Mouse (Mus musculus) heart, adult 2 months (tissue): Measurements from ENCODE around the gene Gm42715. TPM values are rescaled to one million over a fixed set of nuclear protein-coding genes. Genes with fewer than 3 reads are reported as not detected.

Experiments
- DNase-seq, 2 experiments: peaks; one replicate each; pipeline ENCODE4 v3.0.0; 2021
- H3K27ac ChIP-seq: fragments of 200-600 bp; 2 replicates; pipeline ENCODE4 v1.8.1; 2022
- H3K27me3 ChIP-seq: fragments of 200-500 bp; 2 replicates; pipeline ENCODE4 v1.6.1; 2012; ENCODE audit warnings: mild to moderate bottlenecking, low read length, inconsistent platforms, mixed read lengths; ENCODE audit not compliant: control insufficient read depth, insufficient read depth
- H3K36me3 ChIP-seq: fragments of 200-500 bp; 2 replicates; pipeline ENCODE4 v1.6.1; 2012; ENCODE audit warnings: low read length, inconsistent platforms; ENCODE audit not compliant: control insufficient read depth, insufficient read depth
- H3K4me1 ChIP-seq: fragments of 200-500 bp; 2 replicates; pipeline ENCODE4 v1.6.1; 2011; ENCODE audit warnings: low read length; ENCODE audit not compliant: control insufficient read depth, insufficient read depth
- H3K4me3 ChIP-seq: fragments of 200-600 bp; 2 replicates; pipeline ENCODE4 v1.8.1; 2022
- H3K79me2 ChIP-seq: fragments of 200-500 bp; replicated peaks from 2 replicates; pipeline ENCODE4 v1.6.1; 2012; ENCODE audit warnings: mild to moderate bottlenecking, inconsistent platforms, low read length, moderate library complexity, mixed read lengths; ENCODE audit not compliant: control insufficient read depth, insufficient read depth
- H3K9ac ChIP-seq: fragments of 200-500 bp; 2 replicates; pipeline ENCODE4 v1.6.1; 2012; ENCODE audit warnings: low read depth, mild to moderate bottlenecking, control low read depth, inconsistent platforms, low read length, mixed read lengths
- CTCF ChIP-seq: fragments of 200-600 bp; IDR thresholded peaks from 2 replicates; pipeline ENCODE4 v1.8.1; 2022; ENCODE audit warnings: antibody characterized with exemption, mild to moderate bottlenecking, moderate library complexity
- EP300 ChIP-seq: fragments of 200-500 bp; IDR thresholded peaks from 2 replicates; pipeline ENCODE4 v1.6.1; 2011; ENCODE audit warnings: low read depth, low read length, control low read depth; ENCODE audit not compliant: insufficient read depth
- POLR2A ChIP-seq: fragments of 200-500 bp; IDR thresholded peaks from 2 replicates; pipeline ENCODE4 v1.6.1; 2011; ENCODE audit warnings: mild to moderate bottlenecking, low read depth, low read length, control low read depth; ENCODE audit not compliant: insufficient read depth
- WGBS: fragments of 180-500 bp; shearing (Covaris S2); methylation state at CpG from one replicate; pipeline ENCODE4 v1.1.7; 2018; 5-methylcytosine and 5-hydroxymethylcytosine counted together
- intact Hi-C: fragments of 180-260 bp; cut with DNase I; formaldehyde crosslinking; loops from one replicate; pipeline ENCODE4 v1.15.1; 2025
- long read RNA-seq: library from polyadenylated mRNA; stranded (forward); transcript quantifications from one replicate; pipeline ENCODE4 v2.0.0, GENCODE M21; 2021
- polyA plus RNA-seq: library from polyadenylated mRNA; depleted of rRNA; stranded (reverse); fragments of >200 nt; gene quantifications from 2 replicates; pipeline ENCODE4 v1.2.3, GENCODE M21; 2012; rRNA removed
- total RNA-seq, 2 experiments: library from RNA; stranded (reverse); gene quantifications; 2 replicates each; pipeline ENCODE4 v1.2.3; 2021

Gm42715 gene
- 1 to 10 TPM; 7.8 to 8.2 TPM for total RNA-seq
- polyA plus RNA-seq, result 7.9 and 9.3 TPM in 2 replicates
- long read RNA-seq, partial matches to known transcripts, result 0 of 2 reads
- long read RNA-seq, other reads (novel, unspliced or antisense), result 2 of 2 reads

DNA sequence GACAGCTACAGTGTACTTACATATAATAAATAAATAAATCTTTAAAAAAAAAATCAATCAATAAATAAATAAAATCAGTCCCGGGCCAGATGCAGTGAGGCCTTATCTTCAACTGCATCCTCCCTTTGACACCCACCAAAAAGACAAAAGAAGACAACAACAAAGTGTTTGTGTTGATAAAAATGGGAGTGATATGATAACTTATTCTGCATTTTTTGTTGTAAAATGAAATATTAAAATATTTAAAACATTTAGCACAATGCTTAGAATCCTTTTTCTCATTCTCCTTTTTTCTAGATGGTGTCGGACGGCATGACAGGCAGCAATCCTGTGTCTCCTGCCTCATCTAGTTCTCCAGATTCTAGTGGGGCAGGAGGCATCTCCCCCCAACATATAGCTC, at the start of gene Gm42715:
Gene Gm42715, plus strand, starts transcription at position 301 of the 400 bp plus-strand sequence.
- Histone ChIP-seq H3K4me1 (peaks cover 1% of the 10 kb centered on the region; the same call in 1 of the 2 replicates), H3K36me3 (peaks cover 34% of the 10 kb centered on the region), H3K27ac (no peak within 1 kb of the TSS), H3K4me3 (no peak within 1 kb of the TSS), H3K27me3 (no peaks in the 10 kb centered on the region), H3K79me2 (peaks cover 5% of the 10 kb centered on the region), H3K9ac (no peak within 1 kb of the TSS)
- intact Hi-C loops, result loop anchor here (10.0 kb wide), 1 partner anchor 246 kb away; the partner anchor contains the start of gene Orai3
- no peak for DNase-seq
- no peak for TF ChIP-seq POLR2A
- no peak for TF ChIP-seq CTCF
- TF ChIP-seq EP300, result no peak
- 87% methylated on average over 3 of the region's 3 CpGs for WGBS

DNA sequence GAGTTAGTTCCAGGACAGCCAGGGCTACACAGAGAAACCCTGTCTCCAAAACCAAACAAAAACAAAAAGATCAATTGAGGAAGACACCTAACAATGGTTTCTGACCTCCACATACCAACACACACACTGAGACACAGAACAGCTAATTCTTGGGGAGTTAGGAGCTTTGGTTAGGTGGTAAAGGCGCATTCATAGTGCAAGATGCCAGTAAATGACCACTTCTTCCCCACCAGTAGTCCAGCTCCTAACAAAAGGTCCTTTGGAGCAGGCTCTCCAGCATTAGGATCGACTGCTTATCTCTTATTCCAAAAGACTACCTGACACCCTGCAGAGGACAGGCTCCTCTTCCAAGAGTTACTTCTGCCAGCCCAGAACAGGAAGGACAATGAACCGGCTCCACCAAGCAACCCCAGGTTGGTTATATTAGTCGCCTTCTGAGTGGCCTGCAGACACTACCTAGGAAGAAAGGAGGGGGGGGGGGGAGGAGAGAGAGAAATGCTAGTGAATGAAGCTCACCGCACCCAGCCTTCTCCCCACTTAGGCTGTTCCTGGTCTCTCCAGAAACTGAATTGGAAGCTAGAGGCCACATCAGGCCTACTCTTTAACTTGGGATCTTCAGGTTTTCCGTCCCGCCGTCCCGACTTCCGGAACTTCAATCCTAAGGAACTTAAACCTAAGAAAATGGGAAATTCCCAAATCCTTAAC, 49.2 kb upstream of the Gm42715 start:
- DNase-seq, result peak in 1 of 2 experiments; percentile 42
- 8% methylated on average over 10 of the region's 10 CpGs for WGBS

DNA sequence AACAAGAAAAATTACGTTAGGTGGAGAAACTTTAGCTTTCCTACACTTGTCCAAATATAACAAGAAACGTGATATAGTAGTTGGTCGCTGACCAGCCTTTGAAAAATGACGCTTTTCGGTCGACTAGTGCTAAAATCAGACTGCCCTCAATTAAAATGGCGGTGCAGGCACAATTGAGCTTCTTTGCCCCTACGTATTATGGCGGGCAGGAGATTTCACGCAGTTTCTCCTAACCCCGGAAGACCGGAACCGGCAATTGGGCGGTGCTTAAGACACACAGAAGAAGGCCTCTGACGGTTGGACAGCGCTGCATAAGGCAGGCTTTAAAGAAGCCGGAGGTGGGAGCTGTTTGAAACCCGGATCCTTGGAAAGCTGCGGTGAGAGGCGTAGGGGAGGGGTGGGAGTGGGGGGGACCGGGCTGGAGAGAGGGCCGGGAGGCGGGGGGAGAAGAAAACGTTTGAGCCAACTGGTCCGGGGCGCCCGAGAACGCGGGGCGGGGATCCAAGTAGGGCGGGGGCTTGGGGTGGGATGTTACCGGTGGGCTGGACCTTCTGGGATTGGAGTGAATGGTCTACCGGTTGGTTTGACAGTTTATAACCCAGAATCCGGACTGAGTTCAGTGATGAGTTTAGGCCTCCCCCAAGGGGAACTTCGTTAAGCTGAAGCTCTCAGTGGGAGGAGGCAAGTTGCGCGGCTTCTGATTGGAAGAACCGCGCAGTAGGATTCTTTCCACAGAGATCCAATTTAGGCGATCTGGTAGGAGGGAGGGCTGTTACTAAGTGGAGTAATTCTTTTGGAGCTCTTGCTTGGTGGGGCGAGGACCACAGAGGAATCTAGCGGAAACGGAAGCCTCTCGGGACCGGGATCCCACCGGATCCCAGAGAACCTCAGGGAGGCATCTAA, 48.4 kb upstream of the Gm42715 start:
- peak; percentile 75 for TF ChIP-seq POLR2A
- TF ChIP-seq CTCF, result no peak
- peak; percentile 70 for TF ChIP-seq EP300
- no peaks in the 10 kb centered on the region for H3K27me3 ChIP-seq
- WGBS, result under 1% methylated on average over 46 of the region's 46 CpGs
- H3K4me1 ChIP-seq, result peaks cover 5% of the 10 kb centered on the region
- peak overlapping the region; percentile 69 for H3K4me3 ChIP-seq
- intact Hi-C loops, result loop anchor here (1.0 to 5.0 kb wide), 3 partner anchors 22 to 79 kb away; partner anchors contain the start of genes E430018J23Rik, Zfp688 and Zfp689
- peaks cover 2% of the 10 kb centered on the region; the same call in 1 of the 2 replicates for H3K79me2 ChIP-seq
- peaks cover 11% of the 10 kb centered on the region for H3K36me3 ChIP-seq
- peak overlapping the region; percentile 95 for H3K27ac ChIP-seq
- peak; percentile 88 to 95 for DNase-seq
- H3K9ac ChIP-seq, result peak overlapping the region; percentile 90

More for the DNA sequence above, 49.2 kb upstream of the Gm42715 start:
- Histone ChIP-seq H3K27me3 (no peaks in the 10 kb centered on the region), H3K36me3 (peaks cover 11% of the 10 kb centered on the region), H3K79me2 (peaks cover 2% of the 10 kb centered on the region; the same call in 1 of the 2 replicates), H3K4me3 (peak overlapping the region; percentile 69), H3K9ac (peak overlapping the region; percentile 65), H3K27ac (peak overlapping the region; percentile 95), H3K4me1 (peaks cover 5% of the 10 kb centered on the region)
- intact Hi-C loops, result loop anchor here (1.0 to 5.0 kb wide), 3 partner anchors 21 to 78 kb away; partner anchors contain the start of genes E430018J23Rik, Zfp688 and Zfp689
- TF ChIP-seq CTCF (no peak), POLR2A (no peak), EP300 (no peak)

DNA sequence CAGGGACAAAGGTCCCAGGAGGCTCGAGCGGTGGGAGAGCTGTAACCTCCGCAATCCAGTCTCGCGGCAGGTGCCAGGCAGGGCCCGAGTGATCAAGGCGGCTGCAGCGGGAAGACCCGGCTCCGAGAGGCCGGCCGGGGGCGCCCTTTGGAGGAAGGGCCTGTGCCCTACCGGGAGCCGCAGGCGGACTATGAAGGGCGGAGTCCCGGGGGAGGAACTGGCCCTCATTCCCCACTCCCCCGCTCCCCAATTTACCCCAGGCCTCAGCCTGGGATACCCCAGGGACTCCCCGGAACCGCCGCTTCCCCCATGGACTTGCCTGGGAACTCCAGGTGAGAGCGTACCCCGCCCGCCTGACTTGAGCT, 47.8 kb upstream of the Gm42715 start:
- peak overlapping the region; percentile 90 for H3K9ac ChIP-seq
- peak overlapping the region; percentile 95 for H3K27ac ChIP-seq
- no peaks in the 10 kb centered on the region for H3K27me3 ChIP-seq
- H3K4me3 ChIP-seq, result peak overlapping the region; percentile 69
- peaks cover 12% of the 10 kb centered on the region for H3K36me3 ChIP-seq
- peaks cover 5% of the 10 kb centered on the region for H3K4me1 ChIP-seq
- intact Hi-C loops, result loop anchor here (2.0 to 5.0 kb wide), 2 partner anchors 49 to 79 kb away; partner anchors contain the start of genes E430018J23Rik and Zfp688
- WGBS, result 1% methylated on average over 24 of the region's 25 CpGs
- TF ChIP-seq POLR2A (no peak), CTCF (peak; percentile 40), EP300 (no peak)
- peaks cover 2% of the 10 kb centered on the region; the same call in 1 of the 2 replicates for H3K79me2 ChIP-seq
- DNase-seq, result peak in 1 of 2 experiments; percentile 78

DNA sequence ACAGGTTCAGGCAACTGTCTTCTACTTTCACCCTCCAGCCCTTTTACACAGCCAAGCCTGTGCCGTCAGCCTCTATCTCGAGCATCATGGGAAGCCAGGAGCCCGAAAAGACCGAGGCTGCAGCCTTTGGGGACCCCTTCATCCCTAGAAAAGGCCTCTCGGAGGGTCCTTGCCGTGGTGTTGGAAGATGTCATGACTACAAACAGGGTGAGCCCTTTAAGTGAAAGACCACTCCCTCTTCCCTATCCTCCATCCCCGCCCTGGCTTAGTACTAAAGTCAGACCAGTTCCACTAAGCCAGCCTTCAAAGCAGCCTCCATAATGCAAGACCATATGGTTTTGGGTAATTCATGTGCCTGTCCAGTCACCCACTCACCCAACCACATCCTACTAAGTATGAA, 47.3 kb upstream of the Gm42715 start:
- Histone ChIP-seq H3K27ac (peak overlapping the region; percentile 95), H3K27me3 (no peaks in the 10 kb centered on the region), H3K4me1 (peaks cover 5% of the 10 kb centered on the region), H3K4me3 (peak overlapping the region; percentile 69), H3K9ac (peak overlapping the region; percentile 90), H3K36me3 (peaks cover 16% of the 10 kb centered on the region), H3K79me2 (peaks cover 2% of the 10 kb centered on the region; the same call in 1 of the 2 replicates)
- intact Hi-C loops, result loop anchor here (5.0 kb wide), 1 partner anchor 80 kb away; the partner anchor contains the start of gene E430018J23Rik
- 2% methylated on average over 7 of the region's 7 CpGs for WGBS
- DNase-seq, result no peak
- TF ChIP-seq CTCF, result no peak
- no peak for TF ChIP-seq POLR2A
- TF ChIP-seq EP300, result no peak
